Mouse (Mus musculus): ENCODE results near the gene Ell2. TPM values are rescaled to one million over a fixed set of nuclear protein-coding genes. Genes with fewer than 3 reads are reported as not detected.

Gene Ell2
- polyA plus RNA-seq, 2 experiments: 7.7 to 9.4 TPM

DNA sequence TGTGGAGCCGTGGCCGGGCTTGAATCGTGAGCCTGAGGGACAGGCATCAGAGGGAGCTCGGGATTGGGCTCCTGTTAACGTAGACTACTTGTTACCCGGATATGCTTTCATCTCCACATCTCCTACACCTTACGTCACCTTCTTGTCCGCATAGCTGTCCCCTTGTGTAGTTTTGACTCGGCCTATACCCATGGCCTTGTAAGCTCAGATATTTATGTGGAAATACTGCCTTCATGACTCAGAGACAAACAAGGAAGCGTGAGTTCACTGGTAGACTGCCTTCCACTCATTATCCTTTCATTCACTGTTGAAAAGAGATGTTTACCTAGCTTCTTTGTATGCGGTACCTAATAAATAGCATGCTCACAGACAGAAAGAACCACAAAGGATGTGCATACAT is 79.7 kb downstream of the Ell2 start:
- ATAC-seq (ENCODE audit: low FRiP score, low read depth) (no peak), DNase-seq (ENCODE audit: low spot score) (no peak)
- WGBS: 90% methylated on average over 11 of the region's 11 CpGs
- no peaks in the 10 kb centered on the region for H3K27me3 ChIP-seq (ENCODE audit: control insufficient read depth, insufficient read depth, low read length)
- H3K9ac ChIP-seq (ENCODE audit: low read depth, low read length, severe bottlenecking): no peak overlapping the region
- H3K36me3 ChIP-seq (ENCODE audit: control insufficient read depth, insufficient read depth, low read length): no peaks in the 10 kb centered on the region
- H3K4me1 ChIP-seq (ENCODE audit: control insufficient read depth, insufficient read depth, low read length): no peaks in the 10 kb centered on the region
- TF ChIP-seq POLR2A (IDR thresholded peaks at IDR 0.05; ENCODE audit: borderline replicate concordance, extremely low read depth, insufficient read depth, insufficient read length): no peak
- no peaks in the 10 kb centered on the region for H3K9me3 ChIP-seq (ENCODE audit: control insufficient read depth, low read length)
- H3K4me2 ChIP-seq (replicated peaks; ENCODE audit: low read depth, low read length, severe bottlenecking): no peak overlapping the region
- H3K4me3 ChIP-seq (replicated peaks; ENCODE audit: low read length): no peak overlapping the region
- H3K27ac ChIP-seq (replicated peaks; ENCODE audit: low read depth, low read length): no peak overlapping the region

GRCm38 (mm10) chr13:75787364-75787763 is 80.8 kb downstream of the Ell2 start:
- WGBS: 85% methylated on average over 3 of the region's 3 CpGs
- Histone ChIP-seq H3K4me2 (replicated peaks; ENCODE audit: low read depth, low read length, severe bottlenecking) (no peak overlapping the region), H3K9me3 (ENCODE audit: control insufficient read depth, low read length) (no peaks in the 10 kb centered on the region), H3K27ac (replicated peaks; ENCODE audit: low read depth, low read length) (no peak overlapping the region), H3K36me3 (ENCODE audit: control insufficient read depth, insufficient read depth, low read length) (no peaks in the 10 kb centered on the region), H3K4me1 (ENCODE audit: control insufficient read depth, insufficient read depth, low read length) (no peaks in the 10 kb centered on the region), H3K9ac (ENCODE audit: low read depth, low read length, severe bottlenecking) (no peak overlapping the region), H3K4me3 (replicated peaks; ENCODE audit: low read length) (no peak overlapping the region), H3K27me3 (ENCODE audit: control insufficient read depth, insufficient read depth, low read length) (no peaks in the 10 kb centered on the region)
- DNase-seq (ENCODE audit: low spot score) (no peak), ATAC-seq (ENCODE audit: low FRiP score, low read depth) (no peak)
- no peak for TF ChIP-seq POLR2A (IDR thresholded peaks at IDR 0.05; ENCODE audit: borderline replicate concordance, extremely low read depth, insufficient read depth, insufficient read length)

DNA sequence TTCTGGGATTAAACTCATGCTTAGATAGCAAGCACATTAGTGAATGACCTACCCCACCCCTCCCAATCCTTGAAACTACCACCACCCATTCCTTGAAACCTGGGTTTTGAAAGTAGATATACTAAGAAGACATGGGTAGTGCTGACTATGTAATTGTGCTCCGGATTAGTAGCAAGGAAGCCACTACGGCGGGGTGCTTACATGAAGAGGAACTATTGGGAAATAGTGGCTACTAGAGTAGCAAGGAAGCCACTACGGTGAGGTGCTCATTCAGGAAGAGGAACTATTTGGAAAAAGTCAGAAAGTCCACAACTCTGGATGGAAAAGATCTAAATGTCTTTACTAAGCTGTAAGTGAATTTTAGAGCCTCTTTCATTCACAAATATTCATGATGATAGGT is 81.6 kb downstream of the Ell2 start:
- Histone ChIP-seq H3K4me1 (ENCODE audit: control insufficient read depth, insufficient read depth, low read length) (no peaks in the 10 kb centered on the region), H3K9me3 (ENCODE audit: control insufficient read depth, low read length) (no peaks in the 10 kb centered on the region), H3K4me3 (replicated peaks; ENCODE audit: low read length) (no peak overlapping the region), H3K4me2 (replicated peaks; ENCODE audit: low read depth, low read length, severe bottlenecking) (no peak overlapping the region), H3K9ac (ENCODE audit: low read depth, low read length, severe bottlenecking) (no peak overlapping the region), H3K27me3 (ENCODE audit: control insufficient read depth, insufficient read depth, low read length) (no peaks in the 10 kb centered on the region), H3K36me3 (ENCODE audit: control insufficient read depth, insufficient read depth, low read length) (no peaks in the 10 kb centered on the region), H3K27ac (replicated peaks; ENCODE audit: low read depth, low read length) (no peak overlapping the region)
- TF ChIP-seq POLR2A (IDR thresholded peaks at IDR 0.05; ENCODE audit: borderline replicate concordance, extremely low read depth, insufficient read depth, insufficient read length): no peak
- ATAC-seq (ENCODE audit: low FRiP score, low read depth): no peak
- DNase-seq (ENCODE audit: low spot score): no peak
- 97% methylated on average over 4 of the region's 4 CpGs for WGBS

DNA sequence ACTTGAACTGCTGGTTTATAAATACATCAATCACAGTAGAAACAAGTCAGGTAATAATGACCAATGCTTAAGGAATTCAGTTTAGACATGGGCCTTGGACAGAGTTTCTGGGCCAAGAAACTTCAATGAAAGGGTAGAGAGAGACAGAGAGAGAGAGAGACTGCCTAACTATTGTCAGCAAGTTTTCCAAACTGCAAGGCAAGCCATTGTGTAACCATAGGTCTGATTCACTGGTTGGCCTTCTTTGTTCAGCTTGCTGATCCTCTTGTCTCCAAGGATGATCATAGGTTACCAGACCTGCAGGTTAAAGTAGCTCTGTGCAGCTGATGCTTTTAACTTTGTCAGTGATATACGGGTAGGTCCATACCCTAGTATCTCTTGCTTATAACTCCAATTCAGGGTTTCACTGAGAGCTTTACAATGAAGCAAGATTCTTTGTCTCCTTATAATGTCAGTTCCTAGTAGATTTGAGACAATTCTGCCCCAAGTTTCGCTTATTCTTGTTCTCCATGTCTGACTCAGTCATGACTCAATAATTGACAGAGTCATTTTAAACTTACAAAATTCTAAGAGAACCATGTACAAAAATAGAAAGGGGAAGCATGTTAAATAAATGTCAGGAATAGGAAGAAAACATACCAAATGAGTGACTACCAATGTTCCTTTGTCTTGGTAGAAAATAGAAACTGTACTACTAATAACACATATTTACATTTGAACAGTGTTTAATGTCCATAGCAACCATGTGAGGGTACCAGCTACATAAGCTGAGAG is 82.7 kb downstream of the Ell2 start:
- no peak overlapping the region for H3K27ac ChIP-seq (replicated peaks; ENCODE audit: low read depth, low read length)
- DNase-seq (ENCODE audit: low spot score): no peak
- H3K9me3 ChIP-seq (ENCODE audit: control insufficient read depth, low read length): no peaks in the 10 kb centered on the region
- H3K27me3 ChIP-seq (ENCODE audit: control insufficient read depth, insufficient read depth, low read length): no peaks in the 10 kb centered on the region
- WGBS: 88% methylated on average over 2 of the region's 2 CpGs
- no peak for ATAC-seq (ENCODE audit: low FRiP score, low read depth)
- no peak for TF ChIP-seq POLR2A (IDR thresholded peaks at IDR 0.05; ENCODE audit: borderline replicate concordance, extremely low read depth, insufficient read depth, insufficient read length)
- H3K4me1 ChIP-seq (ENCODE audit: control insufficient read depth, insufficient read depth, low read length): no peaks in the 10 kb centered on the region
- no peak overlapping the region for H3K4me2 ChIP-seq (replicated peaks; ENCODE audit: low read depth, low read length, severe bottlenecking)
- H3K9ac ChIP-seq (ENCODE audit: low read depth, low read length, severe bottlenecking): no peak overlapping the region
- H3K4me3 ChIP-seq (replicated peaks; ENCODE audit: low read length): no peak overlapping the region
- H3K36me3 ChIP-seq (ENCODE audit: control insufficient read depth, insufficient read depth, low read length): no peaks in the 10 kb centered on the region

GRCm38 (mm10) chr13:75790550-75791205 is 84.1 kb downstream of the Ell2 start:
- DNase-seq (ENCODE audit: low spot score) (no peak), ATAC-seq (ENCODE audit: low FRiP score, low read depth) (no peak)
- Histone ChIP-seq H3K9me3 (ENCODE audit: control insufficient read depth, low read length) (no peaks in the 10 kb centered on the region), H3K4me2 (replicated peaks; ENCODE audit: low read depth, low read length, severe bottlenecking) (no peak overlapping the region), H3K4me1 (ENCODE audit: control insufficient read depth, insufficient read depth, low read length) (no peaks in the 10 kb centered on the region), H3K27ac (replicated peaks; ENCODE audit: low read depth, low read length) (no peak overlapping the region), H3K36me3 (ENCODE audit: control insufficient read depth, insufficient read depth, low read length) (no peaks in the 10 kb centered on the region), H3K27me3 (ENCODE audit: control insufficient read depth, insufficient read depth, low read length) (no peaks in the 10 kb centered on the region), H3K9ac (ENCODE audit: low read depth, low read length, severe bottlenecking) (no peak overlapping the region), H3K4me3 (replicated peaks; ENCODE audit: low read length) (no peak overlapping the region)
- WGBS: 78% methylated on average over 1 of the region's 1 CpGs
- TF ChIP-seq POLR2A (IDR thresholded peaks at IDR 0.05; ENCODE audit: borderline replicate concordance, extremely low read depth, insufficient read depth, insufficient read length): no peak
